Mouse (Mus musculus) mouse embryonic stem cell (cell line): ENCODE results near the gene Slc35f2.

Source experiments
- in situ Hi-C, 2 experiments: fragments of 300-500 bp; cut with MboI; formaldehyde crosslinking; loops; 1 replicate in 1 of 2; 3 replicates in 1 of 2; pipeline ENCODE4 v1.14.3; 2019 to 2020; ENCODE audit warnings: low sequenced_read_pairs in 2 of 2, low pct_unique_long_range_greater_than_20kb in 1 of 2, mixed read lengths in 1 of 2; ENCODE audit not compliant: unreplicated experiment in 1 of 2

Slc35f2 gene

DNA sequence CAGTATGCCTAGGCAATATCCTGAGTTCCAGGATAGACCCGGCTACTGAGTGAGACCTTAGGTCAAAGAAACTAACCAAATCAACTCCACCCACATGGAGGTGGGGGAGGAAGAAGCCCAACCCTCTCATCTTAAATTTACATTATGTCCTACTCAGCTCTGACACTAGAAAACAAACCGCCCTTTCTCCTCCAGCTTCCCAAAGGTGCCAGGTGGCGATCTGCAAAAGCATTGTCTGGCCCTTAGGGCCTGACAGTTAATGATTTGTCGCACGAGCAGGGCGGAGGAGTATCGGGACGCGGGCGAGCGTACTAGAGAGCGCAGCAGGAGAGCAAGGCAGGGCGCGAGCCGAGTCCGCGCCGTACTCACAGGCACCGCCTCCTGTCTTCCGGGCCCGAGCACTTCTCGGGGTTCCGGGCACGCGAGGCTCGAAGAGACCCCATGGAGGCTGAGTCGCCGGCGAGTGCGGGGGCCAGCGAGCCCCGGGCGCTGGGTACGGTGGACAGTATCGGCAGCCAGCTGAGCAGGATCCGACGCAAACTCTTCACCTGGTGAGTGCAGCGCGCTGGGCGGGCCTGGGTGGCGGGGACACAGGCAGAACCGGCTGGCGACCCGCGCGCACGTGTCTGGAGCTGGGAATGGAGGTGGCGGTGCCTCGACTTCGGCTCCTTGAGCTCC, at the start of gene Slc35f2:
Gene Slc35f2 (plus strand): TSS at position 195 of the 678 bp plus-strand sequence.
- in situ Hi-C loops = no loop called here

DNA sequence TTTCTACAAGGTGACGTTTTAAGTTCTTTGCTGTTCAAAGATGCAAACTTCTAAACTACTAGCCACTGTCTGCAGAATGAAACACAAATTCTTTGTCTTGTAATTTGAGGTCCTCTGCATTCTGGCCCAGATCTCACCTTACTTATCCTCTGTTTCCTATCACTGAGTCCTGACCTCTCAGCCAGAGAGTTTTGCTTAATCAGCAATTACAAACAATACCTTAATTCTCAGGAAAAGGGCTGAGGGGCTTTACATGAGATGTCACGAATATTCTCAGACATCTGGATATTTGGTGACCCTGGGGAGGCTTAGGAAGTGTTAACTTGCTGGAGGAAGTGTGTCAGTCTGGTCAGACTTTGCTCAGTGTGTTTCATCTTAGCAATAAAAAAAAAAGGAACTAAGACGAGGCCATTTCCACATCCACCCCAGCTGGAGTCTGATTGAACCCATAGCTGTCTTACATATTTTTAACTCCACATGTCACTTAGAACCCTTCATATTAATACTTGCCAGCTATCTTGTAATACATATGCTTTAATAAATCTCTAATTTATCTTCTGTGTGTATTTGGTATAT, 30.4 kb upstream of the Slc35f2 start:
- in situ Hi-C loops = loop anchor here in 1 of 2 experiments (10.0 to 25.0 kb wide), 2 partner anchors 84 to 371 kb away; no protein-coding TSS in a partner anchor

DNA sequence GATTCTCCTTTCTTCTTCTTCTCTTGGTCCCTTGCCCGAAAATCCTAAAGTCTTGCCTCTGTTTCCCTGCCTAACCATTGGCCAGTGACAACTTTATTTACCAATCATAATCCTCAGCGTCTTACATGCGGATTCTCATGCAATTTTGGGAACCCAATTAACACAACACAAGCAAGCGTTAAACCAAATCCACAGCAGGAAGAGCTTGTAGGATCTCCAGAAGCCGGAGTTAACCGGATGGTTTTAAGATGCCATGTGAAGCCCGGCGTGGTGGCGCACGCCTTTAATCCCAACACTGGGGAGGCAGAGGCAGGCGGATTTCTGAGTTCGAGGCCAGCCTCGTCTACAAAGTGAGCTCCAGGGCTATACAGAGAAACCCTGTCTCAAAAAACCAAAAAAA, 20.9 kb upstream of the Slc35f2 start:
- in situ Hi-C loops = loop anchor here in 1 of 2 experiments (10.0 kb wide), 1 partner anchor 64 kb away; no protein-coding TSS in a partner anchor

DNA sequence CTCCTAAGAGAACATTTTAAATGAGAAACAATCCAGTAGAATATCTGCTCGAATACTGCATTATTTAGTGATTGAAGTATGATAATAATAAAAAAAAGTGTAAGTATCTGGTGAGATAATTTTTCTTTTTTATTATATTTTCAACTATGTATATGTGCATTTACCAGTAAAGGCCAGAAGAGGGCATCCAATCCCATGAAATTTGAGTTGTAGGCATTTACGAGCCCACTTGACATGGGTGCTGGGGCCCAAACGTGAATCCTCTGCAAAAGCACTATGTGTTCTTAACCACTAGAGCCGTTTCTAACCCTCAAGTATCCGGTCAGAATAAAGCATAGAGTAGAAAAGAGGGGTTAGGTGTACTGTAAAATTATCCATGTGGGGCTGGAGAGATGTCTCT, 20.4 kb upstream of the Slc35f2 start:
- in situ Hi-C loops = loop anchor here in 1 of 2 experiments (10.0 kb wide), 1 partner anchor 64 kb away; no protein-coding TSS in a partner anchor

DNA sequence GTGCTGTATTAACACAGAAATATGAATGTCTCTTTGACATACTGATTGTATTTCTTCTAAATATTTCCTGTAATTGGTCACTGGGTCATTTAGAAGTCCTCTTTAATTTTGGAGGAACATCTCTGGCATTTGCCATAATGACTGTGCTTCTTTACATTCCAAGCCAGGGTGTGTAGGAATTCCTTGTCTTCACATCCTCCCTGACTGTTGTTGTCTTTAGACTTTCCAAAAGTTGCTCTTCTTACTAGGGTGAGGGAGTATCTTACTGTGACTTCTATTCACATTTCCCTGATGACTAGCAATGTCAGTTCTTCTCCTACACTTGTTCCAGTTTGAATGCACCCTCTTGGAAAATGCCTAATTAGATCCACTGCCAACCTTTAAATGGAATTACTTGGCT, 16.5 kb upstream of the Slc35f2 start:
- in situ Hi-C loops = loop anchor here in 1 of 2 experiments (10.0 kb wide), 1 partner anchor 60 kb away; no protein-coding TSS in a partner anchor

DNA sequence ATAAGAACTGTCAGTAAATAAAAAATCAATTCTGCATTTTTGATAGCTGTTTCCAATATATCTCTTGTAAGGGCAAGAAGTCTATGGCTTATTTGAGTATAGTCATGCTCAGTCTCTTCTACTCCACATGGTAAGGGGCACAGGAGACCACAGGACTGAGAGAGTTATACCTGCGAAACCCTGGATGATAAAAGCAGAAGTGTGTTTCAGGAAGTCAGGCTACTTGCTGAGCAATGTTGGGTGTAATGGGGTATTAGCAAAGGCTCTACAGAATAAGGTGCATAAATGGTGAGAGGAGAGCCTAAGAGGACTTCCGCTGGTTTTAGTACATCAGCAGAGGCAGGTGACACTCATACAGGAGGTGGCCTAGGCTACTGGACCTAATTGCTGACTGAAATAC, 13.2 kb upstream of the Slc35f2 start:
- in situ Hi-C loops = loop anchor here in 1 of 2 experiments (10.0 kb wide), 1 partner anchor 57 kb away; no protein-coding TSS in a partner anchor

DNA sequence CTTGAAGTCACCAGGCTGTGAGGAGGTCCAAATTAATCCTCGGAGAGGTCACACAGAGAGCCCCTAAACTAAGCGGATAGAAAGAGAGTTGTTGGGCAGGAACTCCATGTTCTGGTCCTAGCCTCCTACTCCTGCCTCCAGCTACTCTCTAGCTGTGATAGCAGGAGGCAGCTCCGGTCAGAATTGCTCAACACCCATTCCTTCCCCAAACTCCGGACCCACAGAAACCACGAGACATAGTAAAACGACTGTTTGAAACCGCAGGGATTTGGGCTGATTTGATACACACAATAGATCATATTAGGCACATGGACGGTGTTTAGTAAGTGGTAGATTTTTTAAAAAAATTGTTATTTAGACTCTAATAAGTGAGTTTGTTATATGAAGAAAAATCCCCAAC, 6.6 kb upstream of the Slc35f2 start:
- in situ Hi-C loops = no loop called here

DNA sequence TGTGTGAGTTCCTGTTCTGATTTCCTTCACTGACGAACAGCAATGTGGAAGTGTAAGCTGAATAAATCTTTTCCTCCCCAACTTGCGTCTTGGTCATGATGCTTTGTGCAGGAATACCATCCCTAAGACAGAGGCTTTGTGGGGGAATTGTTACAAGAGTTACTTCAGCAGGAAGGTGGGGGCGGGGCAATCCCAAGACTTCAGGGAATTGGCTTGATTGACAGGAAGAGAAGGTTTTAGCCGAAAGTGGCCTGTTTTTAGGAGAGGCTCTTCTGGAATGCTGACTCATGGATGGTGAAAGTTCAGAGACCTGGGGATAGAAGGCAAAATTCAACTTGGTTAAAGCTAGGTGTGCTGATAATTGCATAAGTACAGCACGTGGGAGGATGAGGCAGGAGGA, 2.9 kb upstream of the Slc35f2 start:
- in situ Hi-C loops = no loop called here

DNA sequence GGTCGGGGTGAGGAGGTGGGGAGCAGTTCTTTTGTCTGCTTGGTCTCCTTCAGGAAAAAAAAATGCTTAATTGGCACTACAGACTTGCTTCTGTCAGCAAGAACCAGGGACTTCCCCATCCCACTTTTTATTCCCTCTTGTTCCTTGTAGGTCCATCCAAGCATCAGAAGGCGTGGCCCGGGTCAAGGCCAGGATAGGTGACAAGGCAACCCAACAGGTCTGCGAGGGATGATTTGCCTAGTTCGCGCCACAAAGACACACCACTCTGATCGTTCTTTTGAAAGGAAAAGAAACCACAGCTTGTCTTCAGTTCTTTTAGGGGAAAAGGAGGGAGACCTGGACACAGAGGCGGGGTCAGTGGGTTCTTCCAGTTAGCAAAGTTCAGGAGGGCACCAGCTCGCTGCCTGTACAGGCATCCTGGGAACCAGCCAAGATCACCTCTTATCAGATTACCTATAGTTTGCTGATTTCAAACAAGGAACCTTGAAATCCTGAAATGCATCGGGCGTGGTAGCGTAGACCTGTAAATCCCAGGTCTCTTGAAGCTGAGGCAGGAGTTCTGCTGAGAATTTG, 481 bp upstream of the Slc35f2 start:
- in situ Hi-C loops = no loop called here

DNA sequence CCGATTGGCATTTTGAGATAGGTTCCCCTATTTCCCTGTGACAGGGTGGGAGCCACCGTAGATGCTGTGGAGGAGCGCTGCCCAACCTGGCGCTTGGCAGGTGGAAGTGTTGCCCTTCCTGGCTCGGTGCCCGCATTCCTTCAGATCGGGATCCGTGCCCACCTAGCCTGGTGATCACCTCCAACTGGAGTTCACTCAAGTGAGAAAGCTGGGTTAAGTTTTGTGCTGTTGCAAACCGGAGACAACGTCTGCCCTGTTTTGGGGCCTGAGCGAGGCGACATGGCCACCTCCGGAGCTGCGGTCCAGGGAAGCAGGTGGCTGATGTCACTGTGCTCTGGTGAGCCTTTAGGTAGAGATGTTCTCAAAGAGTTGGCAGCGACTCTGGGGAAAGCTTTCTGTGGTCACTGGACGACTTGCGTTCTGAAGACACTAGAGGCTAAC, 803 bp downstream of the Slc35f2 start:
- in situ Hi-C loops = no loop called here

DNA sequence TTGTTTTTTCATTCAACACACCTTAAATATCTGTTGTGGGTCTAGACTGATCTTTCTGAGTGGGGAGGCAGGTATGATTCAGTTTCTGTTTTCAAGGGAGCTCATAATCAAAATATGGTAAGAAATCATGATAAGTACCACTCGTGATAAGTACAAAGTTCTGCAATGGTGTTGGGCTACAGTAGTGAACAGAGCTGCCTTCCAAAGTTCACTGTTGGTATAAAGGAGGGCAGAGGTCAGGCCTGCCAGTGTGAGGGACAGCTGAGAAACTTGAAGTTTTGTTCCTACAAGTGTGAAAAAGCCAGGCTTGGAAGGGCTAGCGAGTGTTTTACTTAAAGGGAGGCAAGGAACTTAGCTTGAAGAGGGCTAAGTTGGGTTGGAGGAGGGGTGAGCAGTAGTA, 4.2 kb downstream of the Slc35f2 start:
- in situ Hi-C loops = no loop called here

DNA sequence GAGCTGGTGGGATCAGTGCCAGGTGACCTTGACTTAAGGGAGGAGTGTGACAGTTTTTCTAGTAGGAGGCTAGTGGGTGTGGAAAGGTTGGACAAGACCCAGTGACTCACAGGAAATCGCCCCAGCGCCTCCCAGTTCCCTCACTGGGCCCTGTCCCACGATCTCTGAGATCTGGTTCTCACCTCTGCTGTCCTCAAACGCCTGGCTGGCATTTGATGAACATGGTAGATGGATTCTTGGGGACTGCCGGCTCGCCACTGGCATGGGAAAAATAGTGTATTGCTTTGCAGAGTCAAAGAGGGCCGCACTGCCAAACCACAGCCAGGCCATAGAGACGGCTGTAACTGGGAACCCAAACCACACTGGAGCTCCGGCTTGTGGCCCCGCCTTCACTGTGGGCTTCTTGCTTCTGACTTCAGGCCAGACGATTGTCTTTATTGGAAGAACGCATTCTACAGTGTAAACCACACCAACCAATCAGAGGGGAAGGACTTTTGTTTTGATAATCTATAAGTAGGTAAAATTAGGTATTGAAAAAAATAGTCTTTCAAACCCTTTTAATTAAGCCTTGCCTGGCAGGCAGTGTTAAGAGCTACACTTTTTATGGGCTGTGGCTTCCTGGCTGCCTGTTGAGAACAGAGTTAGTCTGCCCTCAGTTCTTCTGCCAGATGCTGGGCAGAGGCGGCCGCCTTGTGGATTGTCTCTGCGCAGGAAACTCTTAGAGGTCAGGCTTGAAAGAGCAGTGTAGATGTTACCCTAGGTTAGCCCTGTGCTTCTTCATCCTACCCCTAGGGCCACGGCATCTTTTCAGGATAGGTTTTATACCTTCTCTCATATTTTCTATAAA, 15.4 kb downstream of the Slc35f2 start:
- in situ Hi-C loops = no loop called here

DNA sequence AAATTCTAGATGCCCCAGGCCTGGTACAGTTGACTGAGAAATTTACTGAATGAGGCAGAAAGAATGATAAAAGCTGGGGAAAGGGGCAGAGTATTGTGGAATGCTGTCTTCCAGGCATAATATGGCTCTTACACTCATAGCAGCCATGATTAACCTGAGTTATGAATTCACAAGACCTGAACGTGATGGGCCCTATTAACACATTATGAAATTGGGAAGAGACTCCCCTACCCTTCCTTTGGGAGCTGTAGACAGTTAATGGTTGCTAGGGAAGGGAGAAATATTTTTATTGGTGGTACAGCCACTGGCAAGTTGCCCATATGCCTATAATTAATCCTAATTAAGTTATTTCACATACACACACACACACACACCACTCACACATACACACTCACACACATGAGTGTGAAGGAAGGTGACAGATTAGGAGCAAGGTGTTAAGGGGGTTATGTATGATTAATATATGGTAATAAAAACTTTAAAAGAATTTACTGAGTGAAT, 22.5 kb downstream of the Slc35f2 start:
- in situ Hi-C loops = no loop called here

DNA sequence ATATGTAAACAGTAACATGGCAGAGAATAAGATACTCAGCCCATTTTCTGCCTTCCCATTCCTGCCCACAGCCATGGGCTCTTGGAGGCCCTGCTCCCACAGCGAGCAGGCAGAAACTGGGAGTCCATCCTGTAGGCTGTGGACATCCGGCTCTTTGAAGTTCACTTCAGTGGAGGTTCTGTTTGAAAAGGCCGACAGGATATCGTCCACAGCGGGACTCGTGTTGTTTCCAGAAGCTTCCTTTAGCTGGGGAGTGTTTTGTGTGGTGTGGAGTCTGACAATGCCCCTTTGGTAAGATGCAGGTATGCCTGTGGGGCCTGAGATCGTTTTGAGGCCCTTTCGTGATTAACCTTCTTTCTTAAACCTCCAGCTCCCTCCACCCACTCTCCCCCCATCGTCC, 23.2 kb downstream of the Slc35f2 start:
- in situ Hi-C loops = no loop called here

DNA sequence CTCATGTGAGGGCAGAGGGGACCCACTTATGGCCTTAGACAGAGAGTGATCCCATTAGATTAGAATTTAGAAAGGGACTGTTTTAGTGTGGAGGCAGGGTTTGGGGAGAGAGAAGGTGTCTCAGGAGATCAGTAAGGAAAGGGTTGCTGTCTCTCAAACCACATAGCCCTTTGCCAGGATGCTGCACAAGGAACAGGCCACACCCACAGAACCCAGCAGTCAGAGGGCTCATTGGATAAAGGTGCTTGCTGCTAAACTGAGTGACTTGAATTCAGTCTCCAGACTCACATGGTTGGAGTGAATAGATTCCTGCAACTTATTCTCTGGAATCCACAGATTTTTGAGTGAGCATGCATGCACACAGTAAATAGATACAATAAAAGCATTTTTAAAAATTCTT, 24.0 kb downstream of the Slc35f2 start:
- in situ Hi-C loops = no loop called here

DNA sequence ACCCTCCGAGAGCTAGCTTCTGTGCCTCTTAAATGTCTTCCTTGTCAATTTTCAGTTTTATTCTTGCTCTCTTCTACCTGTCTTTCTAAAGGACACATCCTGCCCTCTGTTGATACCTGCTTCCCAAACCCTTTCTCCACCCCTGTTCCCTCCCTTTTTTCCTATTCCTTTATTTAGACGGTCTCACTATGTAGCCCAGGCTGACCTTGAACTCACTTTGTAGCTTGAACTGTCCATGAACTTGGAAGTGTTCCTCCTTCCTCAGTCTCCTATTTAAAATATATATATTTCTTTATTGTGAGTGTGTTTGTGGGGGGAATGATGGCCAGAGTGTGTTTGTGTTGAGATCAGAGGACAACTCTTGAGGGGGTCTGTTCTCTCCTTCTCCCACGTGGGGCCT, 25.0 kb downstream of the Slc35f2 start:
- in situ Hi-C loops = no loop called here

DNA sequence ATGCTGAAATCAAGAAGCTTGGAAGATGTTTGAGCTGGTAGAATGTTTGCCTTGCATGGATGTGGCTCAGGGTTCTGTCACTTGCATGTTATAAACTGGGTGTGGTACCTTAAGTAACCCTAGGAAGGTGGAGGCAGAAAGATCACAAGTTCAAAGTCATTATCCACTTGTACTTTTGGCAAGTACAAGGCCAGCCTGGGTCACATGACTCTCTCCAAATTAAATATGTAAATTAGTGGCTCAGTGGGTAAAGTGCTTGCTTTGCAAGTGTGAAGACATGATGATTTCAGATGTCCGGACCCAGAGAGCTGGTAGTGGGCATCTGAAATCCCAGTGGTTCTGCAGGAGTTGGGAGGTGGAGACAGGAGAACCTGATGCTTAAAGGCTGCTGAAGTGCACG, 25.8 kb downstream of the Slc35f2 start:
- in situ Hi-C loops = no loop called here

DNA sequence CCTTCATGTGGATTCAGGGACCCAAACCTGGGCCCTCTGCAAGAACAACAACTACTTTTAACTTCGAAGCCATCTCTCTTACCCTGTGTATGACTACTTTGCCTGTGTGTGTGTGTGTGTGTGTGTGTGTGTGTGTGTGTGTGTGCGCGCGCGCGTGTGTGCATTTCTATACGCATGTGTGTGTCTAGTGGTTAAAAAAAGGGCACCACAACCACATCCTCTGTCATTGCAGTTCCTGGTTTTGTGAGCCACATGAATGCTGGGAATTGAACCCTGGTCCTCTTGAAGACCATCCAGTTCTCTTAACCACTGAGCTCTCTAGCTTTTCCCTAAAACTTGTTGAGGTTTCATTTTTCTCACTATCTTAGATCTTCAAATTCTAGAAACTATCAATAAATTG, 31.6 kb downstream of the Slc35f2 start:
- in situ Hi-C loops = no loop called here
